Mouse (Mus musculus): ENCODE measurements around the gene Ston1. TPM values are rescaled to one million over a fixed set of nuclear protein-coding genes. Genes with fewer than 3 reads are reported as not detected.
A peak's percentile ranks its signal among the peaks of the same experiment; 100 is the strongest.

Ston1 gene
- polyA plus RNA-seq, 1 experiment from 2014 or later: 4.8 TPM

GRCm38 (mm10) chr17:88590251-88590650 lies 7.2 kb upstream of the Ston1 start:
- Histone ChIP-seq H3K27ac (no peak overlapping the region), H3K27me3 (no peaks in the 10 kb centered on the region), H3K9ac (replicated peaks) (no peak overlapping the region), H3K4me1 (replicated peaks) (no peaks in the 10 kb centered on the region), H3K4me2 (no peak overlapping the region), H3K9me3 (no peaks in the 10 kb centered on the region), H3K4me3 (replicated peaks) (no peak overlapping the region), H3K36me3 (peaks cover 40% of the 10 kb centered on the region)
- ATAC-seq (ENCODE audit: insufficient number of reproducible peaks, insufficient read depth, low FRiP score, low TSS enrichment, low read depth): no peak
- 86% methylated on average over 6 of the region's 6 CpGs for WGBS

- no peak overlapping the region for H3K27ac ChIP-seq
- H3K4me1 ChIP-seq (replicated peaks): peaks cover 18% of the 10 kb centered on the region
- no peaks in the 10 kb centered on the region for H3K9me3 ChIP-seq
- WGBS: 73% methylated on average over 4 of the region's 4 CpGs
- H3K4me3 ChIP-seq (replicated peaks): no peak overlapping the region
- no peak overlapping the region for H3K4me2 ChIP-seq
- H3K27me3 ChIP-seq: no peaks in the 10 kb centered on the region
- no peak overlapping the region for H3K9ac ChIP-seq (replicated peaks)
- 0 out of 2 replicates have a peak, but pooled peaks cover 2% of the 10 kb centered on the region for H3K36me3 ChIP-seq
- no peak for ATAC-seq (ENCODE audit: insufficient number of reproducible peaks, insufficient read depth, low FRiP score, low TSS enrichment, low read depth)
Observed at GRCm38 (mm10) chr17:88595071-88595470, 2.4 kb upstream of the Ston1 start.

GRCm38 (mm10) chr17:88596068-88596467 lies 1.4 kb upstream of the Ston1 start:
- Histone ChIP-seq H3K9me3 (no peaks in the 10 kb centered on the region), H3K4me3 (replicated peaks) (no peak overlapping the region), H3K4me1 (replicated peaks) (peaks cover 23% of the 10 kb centered on the region), H3K4me2 (no peak overlapping the region), H3K27me3 (no peaks in the 10 kb centered on the region), H3K36me3 (no peaks in the 10 kb centered on the region), H3K9ac (replicated peaks) (no peak overlapping the region), H3K27ac (no peak overlapping the region)
- 54% methylated on average over 4 of the region's 4 CpGs for WGBS
- ATAC-seq (ENCODE audit: insufficient number of reproducible peaks, insufficient read depth, low FRiP score, low TSS enrichment, low read depth): no peak

DNA sequence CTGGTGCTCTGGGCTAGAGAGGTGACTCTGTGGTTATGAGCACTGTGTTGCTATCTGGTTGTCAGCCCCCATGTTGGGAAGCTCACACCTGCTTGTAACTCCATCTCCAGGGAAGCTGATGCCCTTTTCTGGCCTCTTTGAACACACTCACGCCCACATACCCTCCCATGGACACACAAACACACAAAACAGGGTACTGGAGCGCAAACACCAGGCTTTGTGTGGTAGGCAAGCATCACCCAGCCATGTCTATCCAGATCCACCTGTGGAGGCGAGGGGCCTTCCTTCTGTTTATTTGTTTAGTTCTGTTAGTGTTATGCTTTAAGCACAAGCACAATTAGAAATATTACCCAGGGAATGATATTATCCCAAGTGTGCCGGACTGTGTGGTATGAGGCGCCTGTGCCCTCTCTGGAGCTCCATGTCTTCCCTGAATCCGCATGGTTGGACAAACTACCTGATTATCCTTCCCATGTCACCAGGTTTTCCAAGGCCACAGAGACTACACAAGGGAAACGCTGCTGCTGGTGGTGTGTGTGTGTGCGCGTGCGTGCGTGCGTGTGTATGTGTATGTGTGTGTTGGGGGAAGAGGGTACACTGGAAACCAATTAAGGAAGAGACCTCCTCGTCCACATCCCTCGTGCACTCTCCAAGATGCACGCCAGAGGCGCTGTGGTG lies 801 bp upstream of the Ston1 start:
- 29% methylated on average over 16 of the region's 16 CpGs for WGBS
- no peaks in the 10 kb centered on the region for H3K9me3 ChIP-seq
- ATAC-seq (ENCODE audit: insufficient number of reproducible peaks, insufficient read depth, low FRiP score, low TSS enrichment, low read depth): no peak; the same call in 1 of the 2 replicates
- H3K36me3 ChIP-seq: peaks cover 2% of the 10 kb centered on the region; the same call in 1 of the 2 replicates
- H3K27ac ChIP-seq: peak overlapping the region; percentile 93
- peak overlapping the region; percentile 65 for H3K4me3 ChIP-seq (replicated peaks)
- peak overlapping the region; percentile 80 for H3K9ac ChIP-seq (replicated peaks)
- H3K27me3 ChIP-seq: no peaks in the 10 kb centered on the region
- H3K4me1 ChIP-seq (replicated peaks): peaks cover 23% of the 10 kb centered on the region
- H3K4me2 ChIP-seq: peak overlapping the region; percentile 86

DNA sequence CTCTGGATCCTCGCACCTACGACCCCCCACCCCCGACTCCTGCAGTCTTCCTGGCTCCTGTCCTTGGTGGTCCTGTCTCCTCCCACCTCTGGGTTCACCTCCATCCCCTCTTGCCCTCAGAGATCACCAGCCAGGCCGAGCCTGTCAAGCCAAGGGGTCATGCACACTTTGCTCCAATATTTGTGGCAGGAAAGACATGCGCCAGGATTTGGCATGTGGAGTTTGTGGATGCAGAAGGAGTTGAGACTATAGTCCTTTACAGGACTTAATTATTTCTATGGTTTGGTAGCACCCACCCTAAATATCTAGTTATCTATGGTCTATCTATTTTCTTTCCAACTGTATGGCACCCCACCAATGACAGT lies 554 bp downstream of the Ston1 start:
- Histone ChIP-seq H3K36me3 (peaks cover 3% of the 10 kb centered on the region; the same call in 1 of the 2 replicates), H3K9me3 (no peaks in the 10 kb centered on the region), H3K4me1 (replicated peaks) (peaks cover 23% of the 10 kb centered on the region), H3K27me3 (no peaks in the 10 kb centered on the region), H3K9ac (replicated peaks) (peak overlapping the region; percentile 80), H3K4me2 (peak overlapping the region; percentile 86), H3K4me3 (replicated peaks) (peak overlapping the region; percentile 65), H3K27ac (peak overlapping the region; percentile 93)
- WGBS: 7% methylated on average over 5 of the region's 5 CpGs
- ATAC-seq (ENCODE audit: insufficient number of reproducible peaks, insufficient read depth, low FRiP score, low TSS enrichment, low read depth): no peak

DNA sequence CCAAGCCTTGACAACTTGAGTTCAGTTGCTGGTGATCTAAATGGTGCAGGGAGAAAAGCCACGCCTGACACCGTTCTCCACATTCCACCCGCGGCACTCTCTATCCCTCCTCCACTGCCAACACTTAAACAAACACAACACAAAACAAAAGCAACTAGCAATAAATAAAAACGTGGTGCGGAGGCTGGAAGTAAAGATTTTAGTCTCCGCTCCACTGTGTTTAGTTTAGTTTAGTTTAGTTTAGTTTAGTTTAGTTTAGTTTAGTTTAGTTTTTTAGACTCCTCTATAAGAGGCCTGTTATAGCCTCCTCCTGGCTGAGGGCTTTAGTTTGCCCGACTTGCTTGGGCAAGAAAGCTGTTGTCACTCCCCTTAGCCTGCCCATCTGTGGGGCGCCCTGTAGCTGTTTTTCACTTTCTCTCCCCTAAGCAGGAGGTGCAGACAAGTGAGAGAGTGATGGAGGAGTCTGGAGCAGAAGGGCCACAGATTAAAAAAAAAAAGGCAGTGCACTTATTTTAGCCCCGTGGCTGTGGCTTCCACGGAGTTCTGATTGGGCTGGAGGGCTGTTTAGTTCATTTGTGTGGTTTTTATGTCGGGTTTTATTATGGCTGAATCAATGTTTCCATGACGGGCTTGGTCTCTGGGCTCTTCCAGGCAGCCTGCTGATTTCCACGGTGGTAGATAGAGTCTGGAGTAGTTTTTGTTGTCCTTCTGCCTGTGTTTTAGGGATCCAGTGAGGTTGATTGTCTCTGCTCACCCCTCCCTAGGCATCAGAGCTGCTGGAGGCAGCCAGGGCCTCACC lies 1.3 kb downstream of the Ston1 start:
- no peaks in the 10 kb centered on the region for H3K27me3 ChIP-seq

GRCm38 (mm10) chr17:88600492-88601026 lies 3.1 kb downstream of the Ston1 start:
- no peak overlapping the region for H3K9ac ChIP-seq (replicated peaks)
- H3K9me3 ChIP-seq: no peaks in the 10 kb centered on the region
- 82% methylated on average over 8 of the region's 8 CpGs for WGBS
- H3K4me3 ChIP-seq (replicated peaks): no peak overlapping the region
- peaks cover 3% of the 10 kb centered on the region; the same call in 1 of the 2 replicates for H3K36me3 ChIP-seq
- ATAC-seq (ENCODE audit: insufficient number of reproducible peaks, insufficient read depth, low FRiP score, low TSS enrichment, low read depth): no peak
- no peak overlapping the region for H3K4me2 ChIP-seq
- H3K27me3 ChIP-seq: no peaks in the 10 kb centered on the region
- peaks cover 23% of the 10 kb centered on the region for H3K4me1 ChIP-seq (replicated peaks)
- no peak overlapping the region for H3K27ac ChIP-seq

More for the DNA sequence above, 1.3 kb downstream of the Ston1 start:
- H3K9me3 ChIP-seq: no peaks in the 10 kb centered on the region
- H3K4me3 ChIP-seq (replicated peaks): peak overlapping the region; percentile 65
- H3K27ac ChIP-seq: peak overlapping the region; percentile 82
- WGBS: 16% methylated on average over 14 of the region's 14 CpGs
- peak overlapping the region; percentile 40 for H3K9ac ChIP-seq (replicated peaks)
- H3K4me1 ChIP-seq (replicated peaks): peaks cover 23% of the 10 kb centered on the region
- ATAC-seq (ENCODE audit: insufficient number of reproducible peaks, insufficient read depth, low FRiP score, low TSS enrichment, low read depth): no peak
- peak overlapping the region; percentile 86 for H3K4me2 ChIP-seq
- H3K36me3 ChIP-seq: peaks cover 3% of the 10 kb centered on the region; the same call in 1 of the 2 replicates

GRCm38 (mm10) chr17:88603943-88604342 lies 6.5 kb downstream of the Ston1 start:
- ATAC-seq (ENCODE audit: insufficient number of reproducible peaks, insufficient read depth, low FRiP score, low TSS enrichment, low read depth): no peak
- no peak overlapping the region for H3K4me3 ChIP-seq (replicated peaks)
- no peak overlapping the region for H3K27ac ChIP-seq
- WGBS: 88% methylated on average over 11 of the region's 11 CpGs
- H3K27me3 ChIP-seq: no peaks in the 10 kb centered on the region
- no peaks in the 10 kb centered on the region for H3K9me3 ChIP-seq
- peaks cover 16% of the 10 kb centered on the region for H3K4me1 ChIP-seq (replicated peaks)
- no peak overlapping the region for H3K4me2 ChIP-seq
- H3K9ac ChIP-seq (replicated peaks): no peak overlapping the region
- H3K36me3 ChIP-seq: peaks cover 3% of the 10 kb centered on the region

- Histone ChIP-seq H3K27ac (no peak overlapping the region), H3K4me3 (replicated peaks) (no peak overlapping the region), H3K36me3 (peaks cover 9% of the 10 kb centered on the region), H3K9ac (replicated peaks) (no peak overlapping the region), H3K27me3 (no peaks in the 10 kb centered on the region), H3K9me3 (no peaks in the 10 kb centered on the region), H3K4me2 (no peak overlapping the region), H3K4me1 (replicated peaks) (peaks cover 5% of the 10 kb centered on the region)
- no peak for ATAC-seq (ENCODE audit: insufficient number of reproducible peaks, insufficient read depth, low FRiP score, low TSS enrichment, low read depth)
- WGBS: 77% methylated on average over 2 of the region's 2 CpGs
Observed at GRCm38 (mm10) chr17:88606056-88606455, 8.6 kb downstream of the Ston1 start.

GRCm38 (mm10) chr17:88609361-88609760 lies 11.9 kb downstream of the Ston1 start:
- no peak for ATAC-seq (ENCODE audit: insufficient number of reproducible peaks, insufficient read depth, low FRiP score, low TSS enrichment, low read depth)
- 85% methylated on average over 15 of the region's 15 CpGs for WGBS
- Histone ChIP-seq H3K4me2 (no peak overlapping the region), H3K9me3 (no peaks in the 10 kb centered on the region), H3K4me3 (replicated peaks) (no peak overlapping the region), H3K27ac (no peak overlapping the region), H3K36me3 (peaks cover 5% of the 10 kb centered on the region), H3K9ac (replicated peaks) (no peak overlapping the region), H3K4me1 (replicated peaks) (peaks cover 10% of the 10 kb centered on the region), H3K27me3 (no peaks in the 10 kb centered on the region)

- H3K4me2 ChIP-seq: no peak overlapping the region
- H3K27ac ChIP-seq: no peak overlapping the region
- H3K27me3 ChIP-seq: no peaks in the 10 kb centered on the region
- H3K4me3 ChIP-seq (replicated peaks): no peak overlapping the region
- H3K4me1 ChIP-seq (replicated peaks): peaks cover 10% of the 10 kb centered on the region
- 47% methylated on average over 2 of the region's 2 CpGs for WGBS
- no peaks in the 10 kb centered on the region for H3K9me3 ChIP-seq
- ATAC-seq (ENCODE audit: insufficient number of reproducible peaks, insufficient read depth, low FRiP score, low TSS enrichment, low read depth): no peak
- no peak overlapping the region for H3K9ac ChIP-seq (replicated peaks)
- peaks cover 5% of the 10 kb centered on the region for H3K36me3 ChIP-seq
Observed at GRCm38 (mm10) chr17:88611057-88611456, 13.6 kb downstream of the Ston1 start.

Data from limb, embryonic 12.5 days (tissue).